ENCODE assay signal across 21 mouse cellular contexts in the genomic region with DNA sequence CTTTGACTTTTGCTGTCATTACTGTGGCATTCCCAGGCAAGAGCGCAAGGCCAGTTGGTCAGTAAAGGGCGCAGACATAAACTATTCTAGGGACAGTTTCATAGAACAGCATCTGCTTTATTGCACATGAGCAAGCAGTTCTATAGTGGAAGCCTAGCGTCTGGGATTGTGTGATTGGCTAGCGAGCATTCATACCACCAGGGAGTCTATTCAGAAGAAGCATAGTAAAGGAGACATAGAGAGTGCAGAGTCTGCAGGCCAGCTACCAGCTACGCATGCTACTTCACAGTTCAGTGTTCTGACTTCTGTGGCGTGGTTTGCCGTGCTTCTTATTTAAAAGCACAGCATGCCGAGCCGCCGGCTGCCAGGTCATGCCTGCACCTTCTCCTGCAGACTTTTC. TPM values are rescaled to one million over a fixed set of nuclear protein-coding genes. Genes with fewer than 3 reads are reported as not detected.
DNase-seq lines count a peak whose midpoint lies in the region; ATAC-seq and TF ChIP-seq lines count a peak whose summit lies in the region.
"Had no signal": no experiment of that assay in that cellular context is flagged by ENCODE, and none has a peak within 500 bp of the region (broad histone marks: within the 10 kb centered on the region; RNA-seq: fewer than 3 reads in every experiment).

No protein-coding gene starts in this region.

- H3K4me1 ChIP-seq in hindbrain, embryonic 13.5 days (replicated peaks) = peaks cover 10% of the 10 kb centered on the region; the same call in 1 of the 2 replicates
- no peaks in the 10 kb centered on the region for H3K4me1 ChIP-seq in kidney, adult 2 months (ENCODE audit: control insufficient read depth, insufficient read depth, low read length)
- H3K4me1 ChIP-seq: heart, embryonic 15.5 days; kidney, embryonic 15.5 days had no signal

- H3K27me3 ChIP-seq in hindbrain, embryonic 13.5 days = no peaks in the 10 kb centered on the region
- no peaks in the 10 kb centered on the region for H3K27me3 ChIP-seq in kidney, adult 2 months (replicated peaks; ENCODE audit: control insufficient read depth, insufficient read depth, low read length)
- H3K27me3 ChIP-seq: heart, embryonic 15.5 days; kidney, embryonic 15.5 days; limb, embryonic 12.5 days had no signal

- no peaks in the 10 kb centered on the region for H3K36me3 ChIP-seq in hindbrain, embryonic 13.5 days
- no peaks in the 10 kb centered on the region for H3K36me3 ChIP-seq in kidney, adult 2 months (ENCODE audit: control insufficient read depth, insufficient read depth, low read length)
- H3K36me3 ChIP-seq: heart, embryonic 15.5 days; kidney, embryonic 15.5 days; limb, embryonic 12.5 days had no signal

- WGBS in hindbrain, embryonic 13.5 days = 43% methylated on average over 10 of the region's 10 CpGs
- 79% methylated on average over 10 of the region's 10 CpGs for WGBS in kidney, adult 2 months

- intact Hi-C loops in heart, postnatal 25 days (cut with DNase I) = no loop called here

- H3K9ac ChIP-seq in hindbrain, embryonic 13.5 days = peak overlapping the region; percentile 36
- H3K9ac ChIP-seq: heart, embryonic 15.5 days; kidney, embryonic 15.5 days; limb, embryonic 12.5 days had no signal

- TF ChIP-seq POLR2A in kidney, adult 2 months (IDR thresholded peaks at IDR 0.05; ENCODE audit: low read depth, low read length) = no peak

- DNase-seq in embryo, embryonic 10.5 days (ENCODE audit: low spot score) = peak; percentile 12
- DNase-seq in embryo, embryonic 9.5 days (ENCODE audit: extremely low spot score) = no peak
- DNase-seq in brain, adult 2 months (ENCODE audit: low read depth, low spot score) = peak; percentile 26
- DNase-seq in neural tube, embryonic 10.5 days (ENCODE audit: extremely low spot score, low spot score) = peak; percentile 14
- no peak for DNase-seq in kidney, adult 2 months
- DNase-seq in layer of hippocampus, postnatal 25 days (ENCODE audit: extremely low spot score in 1 of 2, low spot score in 1 of 2) = no peak
- no peak for DNase-seq in heart, postnatal 25 days (ENCODE audit: low spot score)
- DNase-seq: cerebellum, adult 18-20 months; lung, postnatal 36 days; right cerebral cortex, postnatal 25 days had no signal

- peak overlapping the region; percentile 33 for H3K4me3 ChIP-seq in hindbrain, embryonic 13.5 days
- no peak overlapping the region for H3K4me3 ChIP-seq in kidney, adult 2 months (ENCODE audit: insufficient read depth, low read depth, low read length)
- H3K4me3 ChIP-seq: heart, embryonic 15.5 days; kidney, embryonic 15.5 days; left cerebral cortex, adult 2 months; limb, embryonic 12.5 days had no signal

- no peak for TF ChIP-seq CTCF in kidney, adult 2 months (conservative IDR thresholded peaks at IDR 0.05; ENCODE audit: insufficient read depth, insufficient read length, low read depth, low read length)

- peak; percentile 90 for ATAC-seq in hindbrain, embryonic 13.5 days (ENCODE audit: low FRiP score)
- ATAC-seq: inflammation-experienced regulatory T-cells, adult 6 months had no signal

- no peaks in the 10 kb centered on the region for H3K9me3 ChIP-seq in hindbrain, embryonic 13.5 days
- H3K9me3 ChIP-seq: heart, embryonic 15.5 days; kidney, embryonic 15.5 days; limb, embryonic 12.5 days had no signal

- peak overlapping the region; percentile 51 for H3K4me2 ChIP-seq in hindbrain, embryonic 13.5 days
- H3K4me2 ChIP-seq: heart, embryonic 15.5 days; kidney, embryonic 15.5 days; limb, embryonic 12.5 days had no signal

- peak overlapping the region; percentile 14 for H3K27ac ChIP-seq in hindbrain, embryonic 13.5 days
- H3K27ac ChIP-seq in kidney, adult 2 months (ENCODE audit: insufficient read depth, low read depth, low read length) = no peak overlapping the region
- H3K27ac ChIP-seq: heart, embryonic 15.5 days; kidney, embryonic 15.5 days; left cerebral cortex, adult 2 months; limb, embryonic 12.5 days had no signal

RNA-seq across cellular contexts. Expression of a gene that starts 37.9 kb away (rescaled TPM):
- not detected in 2 replicates for polyA plus RNA-seq in hindbrain, embryonic 13.5 days (2015; fragmentation: Nextera tagmentation; extraction: Ambion mirVana)
- polyA plus RNA-seq in kidney, adult 2 months (2012; rRNA removed) = not detected in 2 replicates
- total RNA-seq in layer of hippocampus, postnatal 25 days (2021) = not detected
- total RNA-seq in heart, postnatal 25 days (2021) = not detected
- total RNA-seq: granulocyte monocyte progenitor cell, adult 5-6 weeks; layer of hippocampus, adult 18-20 months; left cerebral cortex, adult 2 months had no signal
- polyA plus RNA-seq: forebrain, embryonic 11.5 days; heart, embryonic 15.5 days; inflammation-experienced regulatory T-cells, adult 6 months; kidney, embryonic 15.5 days; limb, embryonic 12.5 days; liver, embryonic 16.5 days; urinary bladder, adult 2 months had no signal

Comparison
In these comparisons a context has a peak if more than half of its experiments do, and no peak if none do; other contexts are left out.
1. DNase-seq: peak in embryo, embryonic 10.5 days (single experiment), brain, adult 2 months (single experiment) and neural tube, embryonic 10.5 days (single experiment); none in embryo, embryonic 9.5 days (single experiment), kidney, adult 2 months (single experiment), layer of hippocampus, postnatal 25 days (0 of 2) and heart, postnatal 25 days (single experiment).